ENCODE assay signal across 17 mouse cellular contexts in the genomic region with DNA sequence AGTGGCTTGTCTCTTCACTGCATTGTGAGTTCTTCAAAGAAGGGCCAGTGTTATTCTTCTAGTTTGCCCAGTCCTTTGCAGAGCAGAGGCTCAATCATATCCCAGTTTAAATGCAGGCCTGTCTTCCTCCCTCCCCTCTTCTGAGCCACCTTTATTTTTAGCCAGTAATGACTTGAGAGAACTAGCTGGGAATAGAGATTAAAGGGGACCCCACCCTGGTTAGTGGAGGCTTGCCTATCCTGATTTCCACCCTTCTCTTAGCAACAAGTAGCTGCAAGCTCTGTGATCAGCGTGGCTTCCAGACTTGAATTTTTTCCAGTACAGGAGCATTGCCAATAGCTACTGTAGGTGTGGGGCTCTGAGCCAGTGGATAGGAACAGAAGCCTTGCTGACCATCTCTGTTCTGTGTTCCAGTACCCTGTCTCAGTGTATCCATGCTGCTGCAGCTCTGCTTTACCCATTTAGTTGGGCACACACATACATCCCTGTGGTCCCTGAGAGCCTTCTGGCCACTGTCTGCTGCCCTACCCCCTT. TPM values are rescaled to one million over a fixed set of nuclear protein-coding genes. Genes with fewer than 3 reads are reported as not detected.
DNase-seq lines count a peak whose midpoint lies in the region; ATAC-seq and TF ChIP-seq lines count a peak whose summit lies in the region.
"Had no signal": no experiment of that assay in that cellular context is flagged by ENCODE, and none has a peak within 500 bp of the region (broad histone marks: within the 10 kb centered on the region; RNA-seq: fewer than 3 reads in every experiment).

No protein-coding gene starts in this region.

- H3K4me2 ChIP-seq in heart, postnatal 0 days (ENCODE audit: low read depth, low read length): no peak overlapping the region
- peak overlapping the region; percentile 19; the same call in 1 of the 2 replicates for H3K4me2 ChIP-seq in liver, embryonic 15.5 days
- H3K4me2 ChIP-seq: embryonic facial prominence, embryonic 13.5 days; limb, embryonic 12.5 days; neural tube, embryonic 13.5 days had no signal

- no peak for TF ChIP-seq POLR2A in bone marrow, adult 2 months (IDR thresholded peaks at IDR 0.05; ENCODE audit: borderline replicate concordance, control insufficient read depth, low read depth, low read length)

- H3K36me3 ChIP-seq in heart, postnatal 0 days (replicated peaks; ENCODE audit: control insufficient read depth, insufficient read depth, low read length): no peaks in the 10 kb centered on the region
- 0 out of 2 replicates have a peak, but pooled peaks cover 9% of the 10 kb centered on the region for H3K36me3 ChIP-seq in liver, embryonic 15.5 days (replicated peaks)
- H3K36me3 ChIP-seq: limb, embryonic 12.5 days had no signal

- DNase-seq in adrenal gland, postnatal 10 days: peak; percentile 33
- DNase-seq in adrenal gland, adult 8-10 months: no peak
- peak; percentile 20 for DNase-seq in heart, postnatal 0 days (ENCODE audit: low spot score)
- no peak for DNase-seq in embryo, embryonic 10.5 days (ENCODE audit: low spot score)
- DNase-seq in left cerebral cortex, adult 9 months (ENCODE audit: low spot score in 2 of 2): no peak
- DNase-seq in thymus, postnatal 4 days: no peak
- DNase-seq: cerebellum, adult 9-10 months; kidney, postnatal 10 days; layer of hippocampus, postnatal 36 days; midbrain, embryonic 14.5 days had no signal

- H3K27me3 ChIP-seq in heart, postnatal 0 days (ENCODE audit: control insufficient read depth, insufficient read depth, low read length): no peaks in the 10 kb centered on the region
- H3K27me3 ChIP-seq in liver, embryonic 15.5 days: no peaks in the 10 kb centered on the region
- H3K27me3 ChIP-seq: embryonic facial prominence, embryonic 13.5 days; limb, embryonic 12.5 days; neural tube, embryonic 13.5 days had no signal

- H3K4me3 ChIP-seq in bone marrow, adult 2 months (replicated peaks; ENCODE audit: control insufficient read depth, low read depth, low read length): no peak overlapping the region
- no peak overlapping the region for H3K4me3 ChIP-seq in heart, postnatal 0 days (ENCODE audit: low read depth, low read length)
- no peak overlapping the region for H3K4me3 ChIP-seq in liver, embryonic 15.5 days (replicated peaks)
- H3K4me3 ChIP-seq: embryonic facial prominence, embryonic 13.5 days; limb, embryonic 12.5 days; neural tube, embryonic 13.5 days had no signal

- H3K4me1 ChIP-seq in bone marrow, adult 2 months (ENCODE audit: control insufficient read depth, insufficient read depth, low read length): peaks cover 14% of the 10 kb centered on the region
- H3K4me1 ChIP-seq in heart, postnatal 0 days (ENCODE audit: control insufficient read depth, insufficient read depth): peaks cover 18% of the 10 kb centered on the region; the same call in 1 of the 2 replicates
- H3K4me1 ChIP-seq in liver, embryonic 15.5 days (replicated peaks): peaks cover 67% of the 10 kb centered on the region
- H3K4me1 ChIP-seq: embryonic facial prominence, embryonic 13.5 days; limb, embryonic 12.5 days; neural tube, embryonic 13.5 days had no signal

- ATAC-seq in heart, postnatal 0 days (ENCODE audit: insufficient read depth, low read depth): no peak; the same call in 1 of the 2 replicates
- ATAC-seq in liver, embryonic 15.5 days (ENCODE audit: insufficient read depth): peak; percentile 47
- ATAC-seq: forebrain, embryonic 14.5 days; hindbrain, embryonic 16.5 days had no signal

- 73% methylated on average over 1 of the region's 1 CpGs for WGBS in bone marrow, adult 2 months
- 17% methylated on average over 1 of the region's 1 CpGs for WGBS in heart, postnatal 0 days
- 29% methylated on average over 1 of the region's 1 CpGs for WGBS in liver, embryonic 15.5 days (ENCODE audit: insufficient replicate concordance)

- H3K9ac ChIP-seq in heart, postnatal 0 days (replicated peaks; ENCODE audit: low read depth, low read length): no peak overlapping the region
- H3K9ac ChIP-seq in liver, embryonic 15.5 days: no peak overlapping the region
- H3K9ac ChIP-seq: embryonic facial prominence, embryonic 13.5 days; limb, embryonic 12.5 days; neural tube, embryonic 13.5 days had no signal

- TF ChIP-seq CTCF in bone marrow, adult 2 months (IDR thresholded peaks at IDR 0.05; ENCODE audit: control insufficient read depth, insufficient read depth, low read length): no peak
- TF ChIP-seq CTCF in heart, postnatal 0 days (IDR thresholded peaks at IDR 0.05; ENCODE audit: low read depth): no peak

- TF ChIP-seq EP300 in heart, postnatal 0 days (IDR thresholded peaks at IDR 0.05; ENCODE audit: low read depth): no peak

- no peaks in the 10 kb centered on the region for H3K9me3 ChIP-seq in heart, postnatal 0 days (replicated peaks; ENCODE audit: control insufficient read depth, low read length)
- H3K9me3 ChIP-seq in liver, embryonic 15.5 days (replicated peaks): no peaks in the 10 kb centered on the region
- H3K9me3 ChIP-seq: embryonic facial prominence, embryonic 13.5 days; limb, embryonic 12.5 days; neural tube, embryonic 13.5 days had no signal

- H3K27ac ChIP-seq in bone marrow, adult 2 months (ENCODE audit: control insufficient read depth, insufficient read depth, low read depth, low read length, poor library complexity): peak overlapping the region; percentile 15; the same call in 1 of the 2 replicates
- H3K27ac ChIP-seq in heart, postnatal 0 days (ENCODE audit: low read depth): 0 out of 2 replicates have a peak overlapping the region, but pooled peaks have one; percentile 12
- H3K27ac ChIP-seq in liver, embryonic 15.5 days (replicated peaks): 0 out of 2 replicates have a peak overlapping the region, but pooled peaks have one; percentile 2
- H3K27ac ChIP-seq: embryonic facial prominence, embryonic 13.5 days; limb, embryonic 12.5 days; neural tube, embryonic 13.5 days had no signal

RNA-seq across cellular contexts. Expression of gene Dennd2d, which starts 12.3 kb away (rescaled TPM):
- 1 to 10 TPM; 4.7 to 5.0 TPM for total RNA-seq in adrenal gland, postnatal 10 days (2021)
- 1 to 10 TPM; 2.4 to 8.7 (median 4.8) TPM for total RNA-seq in adrenal gland, adult 8-10 months (2022)
- 12.3 and 35.4 TPM in 2 replicates for polyA plus RNA-seq in bone marrow, adult 2 months (2011; ENCODE audit: insufficient read depth, insufficient read length, low replicate concordance, missing spikeins)
- 3.6 and 4.2 TPM in 2 replicates for total RNA-seq in heart, postnatal 0 days (2014; rRNA removed; ENCODE audit: low replicate concordance)
- polyA plus RNA-seq in heart, postnatal 0 days (2015; fragmentation: Nextera tagmentation; extraction: Ambion mirVana): 0.96 and 1.3 TPM in 2 replicates
- 3.8 and 4.3 TPM in 2 replicates for polyA plus RNA-seq in liver, embryonic 15.5 days (2015; fragmentation: Nextera tagmentation; extraction: Ambion mirVana)

RNA-seq across cellular contexts. Expression of gene Dram2, which starts 53.1 kb away (rescaled TPM):
- 100 to 1,000 TPM in 1 of 2 experiments, 10 to 100 TPM in 1; 95.2 to 101 TPM for total RNA-seq in adrenal gland, postnatal 10 days (2021)
- 10 to 100 TPM; 51.8 to 92.8 (median 72.2) TPM for total RNA-seq in adrenal gland, adult 8-10 months (2022)
- polyA plus RNA-seq in bone marrow, adult 2 months (2011; ENCODE audit: insufficient read depth, insufficient read length, low replicate concordance, missing spikeins): 7.3 and 8.9 TPM in 2 replicates
- 107 and 116 TPM in 2 replicates for total RNA-seq in heart, postnatal 0 days (2014; rRNA removed; ENCODE audit: low replicate concordance)
- 93.5 and 94.9 TPM in 2 replicates for polyA plus RNA-seq in heart, postnatal 0 days (2015; fragmentation: Nextera tagmentation; extraction: Ambion mirVana)
- polyA plus RNA-seq in liver, embryonic 15.5 days (2015; fragmentation: Nextera tagmentation; extraction: Ambion mirVana): 32.1 TPM in 2 replicates

RNA-seq across cellular contexts. Expression of gene Cept1, which starts 53.1 kb away (rescaled TPM):
- 10 to 100 TPM; 37.7 to 38.8 TPM for total RNA-seq in adrenal gland, postnatal 10 days (2021)
- total RNA-seq in adrenal gland, adult 8-10 months (2022): 10 to 100 TPM; 33.0 to 44.5 (median 37.8) TPM
- polyA plus RNA-seq in bone marrow, adult 2 months (2011; ENCODE audit: insufficient read depth, insufficient read length, low replicate concordance, missing spikeins): 10.4 and 33.2 TPM in 2 replicates
- 29.3 and 43.5 TPM in 2 replicates for total RNA-seq in heart, postnatal 0 days (2014; rRNA removed; ENCODE audit: low replicate concordance)
- polyA plus RNA-seq in heart, postnatal 0 days (2015; fragmentation: Nextera tagmentation; extraction: Ambion mirVana): 21.2 and 24.2 TPM in 2 replicates
- 29.6 and 31.1 TPM in 2 replicates for polyA plus RNA-seq in liver, embryonic 15.5 days (2015; fragmentation: Nextera tagmentation; extraction: Ambion mirVana)

Comparison
In these comparisons a context has a peak if more than half of its experiments do, and no peak if none do; other contexts are left out.
1. DNase-seq: peak in adrenal gland, postnatal 10 days (single experiment) and heart, postnatal 0 days (single experiment); none in adrenal gland, adult 8-10 months (single experiment), embryo, embryonic 10.5 days (single experiment), left cerebral cortex, adult 9 months (0 of 2) and thymus, postnatal 4 days (single experiment).
2. Peak in every context shown above with its lines, with median percentiles within 50 percentile points of each other: H3K27ac ChIP-seq.